ENCODE assay signal across 11 mouse cellular contexts in genomic region chr2:151967792-151968191, GRCm38 (mm10). TPM values are rescaled to one million over a fixed set of nuclear protein-coding genes. Genes with fewer than 3 reads are reported as not detected.
A peak's percentile ranks its signal among the peaks of the same experiment; 100 is the strongest.
DNase-seq lines count a peak whose midpoint lies in the region; ATAC-seq and TF ChIP-seq lines count a peak whose summit lies in the region.
"Had no signal": no experiment of that assay in that cellular context is flagged by ENCODE, and none has a peak within 500 bp of the region (broad histone marks: within the 10 kb centered on the region; RNA-seq: fewer than 3 reads in every experiment).

No protein-coding gene starts in this region.

- peak overlapping the region; percentile 65 for H3K4me2 ChIP-seq in neural tube, embryonic 11.5 days (ENCODE audit: low read depth)
- H3K4me2 ChIP-seq in liver, postnatal 0 days (ENCODE audit: low read depth, low read length) = no peak overlapping the region
- H3K4me2 ChIP-seq: liver, embryonic 15.5 days had no signal

- no peak overlapping the region for H3K4me3 ChIP-seq in neural tube, embryonic 11.5 days (ENCODE audit: low read depth, low read length)
- H3K4me3 ChIP-seq in hindbrain, embryonic 10.5 days = peak overlapping the region; percentile 56
- H3K4me3 ChIP-seq in midbrain, embryonic 10.5 days = peak overlapping the region; percentile 59; the same call in 1 of the 2 replicates
- no peak overlapping the region for H3K4me3 ChIP-seq in liver, postnatal 0 days (ENCODE audit: low read depth, low read length)
- H3K4me3 ChIP-seq: liver, embryonic 15.5 days had no signal

- no peaks in the 10 kb centered on the region; the same call in 1 of the 2 replicates for H3K36me3 ChIP-seq in neural tube, embryonic 11.5 days (ENCODE audit: control insufficient read depth, insufficient read depth, low read length)
- H3K36me3 ChIP-seq in hindbrain, embryonic 10.5 days = peaks cover 28% of the 10 kb centered on the region
- H3K36me3 ChIP-seq in midbrain, embryonic 10.5 days = peaks cover 35% of the 10 kb centered on the region
- H3K36me3 ChIP-seq in liver, postnatal 0 days (replicated peaks; ENCODE audit: insufficient read depth, low read length) = peaks cover 12% of the 10 kb centered on the region

- H3K9me3 ChIP-seq in neural tube, embryonic 11.5 days (ENCODE audit: control insufficient read depth, low read length) = no peaks in the 10 kb centered on the region
- no peaks in the 10 kb centered on the region for H3K9me3 ChIP-seq in hindbrain, embryonic 10.5 days
- no peaks in the 10 kb centered on the region for H3K9me3 ChIP-seq in midbrain, embryonic 10.5 days (replicated peaks)
- no peaks in the 10 kb centered on the region for H3K9me3 ChIP-seq in liver, postnatal 0 days (ENCODE audit: low read length)
- H3K9me3 ChIP-seq: liver, embryonic 15.5 days had no signal

- H3K4me1 ChIP-seq in neural tube, embryonic 11.5 days (ENCODE audit: control insufficient read depth, insufficient read depth, low read length) = peaks cover 34% of the 10 kb centered on the region
- H3K4me1 ChIP-seq in hindbrain, embryonic 10.5 days (replicated peaks) = peaks cover 93% of the 10 kb centered on the region
- H3K4me1 ChIP-seq in midbrain, embryonic 10.5 days = peaks cover 93% of the 10 kb centered on the region
- H3K4me1 ChIP-seq in liver, postnatal 0 days (ENCODE audit: insufficient read depth) = peaks cover 30% of the 10 kb centered on the region

- peak overlapping the region; percentile 90 for H3K27ac ChIP-seq in neural tube, embryonic 11.5 days (ENCODE audit: low read depth, low read length)
- H3K27ac ChIP-seq in hindbrain, embryonic 10.5 days = peak overlapping the region; percentile 93
- H3K27ac ChIP-seq in midbrain, embryonic 10.5 days (replicated peaks) = peak overlapping the region; percentile 95
- no peak overlapping the region for H3K27ac ChIP-seq in liver, postnatal 0 days (ENCODE audit: low read depth)
- H3K27ac ChIP-seq: liver, embryonic 15.5 days had no signal

- 84% methylated on average over 2 of the region's 2 CpGs for WGBS in neural tube, embryonic 11.5 days
- WGBS in hindbrain, embryonic 10.5 days = 74% methylated on average over 2 of the region's 2 CpGs
- 90% methylated on average over 2 of the region's 2 CpGs for WGBS in midbrain, embryonic 10.5 days
- 58% methylated on average over 2 of the region's 2 CpGs for WGBS in liver, postnatal 0 days (ENCODE audit: insufficient replicate concordance)

- DNase-seq in neural tube, embryonic 11.5 days (ENCODE audit: low spot score) = no peak
- DNase-seq in neural tube, embryonic 10.5 days (ENCODE audit: extremely low spot score, low spot score) = no peak
- DNase-seq in hindbrain, embryonic 10.5 days (ENCODE audit: low spot score) = no peak
- DNase-seq in midbrain, embryonic 10.5 days (ENCODE audit: low spot score) = no peak
- no peak for DNase-seq in liver, postnatal 0 days
- DNase-seq in left cerebral cortex, adult 11 months (ENCODE audit: low spot score) = no peak
- no peak for DNase-seq in lung, postnatal 4 days
- DNase-seq: adrenal gland, postnatal 25 days; cerebellum, adult 11-12 months had no signal

- TF ChIP-seq CTCF in liver, postnatal 0 days (IDR thresholded peaks at IDR 0.05; ENCODE audit: low read depth) = no peak

- H3K9ac ChIP-seq in neural tube, embryonic 11.5 days (ENCODE audit: low read length) = peak overlapping the region; percentile 11; the same call in 1 of the 2 replicates
- H3K9ac ChIP-seq in liver, postnatal 0 days (replicated peaks) = no peak overlapping the region
- H3K9ac ChIP-seq: liver, embryonic 15.5 days had no signal

- H3K27me3 ChIP-seq in neural tube, embryonic 11.5 days (ENCODE audit: control insufficient read depth, insufficient read depth, low read length) = 0 out of 2 replicates have a peak, but pooled peaks cover 1% of the 10 kb centered on the region
- H3K27me3 ChIP-seq in hindbrain, embryonic 10.5 days (ENCODE audit: insufficient read depth, poor library complexity, severe bottlenecking) = peaks cover 28% of the 10 kb centered on the region; the same call in 1 of the 2 replicates
- H3K27me3 ChIP-seq in midbrain, embryonic 10.5 days (ENCODE audit: low read depth, poor library complexity, severe bottlenecking) = peaks cover 55% of the 10 kb centered on the region
- no peaks in the 10 kb centered on the region for H3K27me3 ChIP-seq in liver, postnatal 0 days (ENCODE audit: insufficient read depth, low read length)

- no peak for TF ChIP-seq EP300 in liver, postnatal 0 days (IDR thresholded peaks at IDR 0.05; ENCODE audit: low read depth)

- ATAC-seq in neural tube, embryonic 11.5 days (ENCODE audit: insufficient read depth, low FRiP score, low TSS enrichment) = no peak
- ATAC-seq in liver, postnatal 0 days = no peak
- ATAC-seq in erythroid progenitor cell, adult 5-6 weeks (replicated peaks; ENCODE audit: low FRiP score, poor library complexity, severe bottlenecking) = no peak

RNA-seq across cellular contexts. Expression of gene Fam110a, which starts 12.2 kb away (rescaled TPM):
- polyA plus RNA-seq in neural tube, embryonic 11.5 days (2014; fragmentation: Nextera tagmentation; extraction: Ambion mirVana) = 82.2 and 92.9 TPM in 2 replicates
- 99.4 and 149 TPM in 2 replicates for polyA plus RNA-seq in hindbrain, embryonic 10.5 days (2016; fragmentation: Nextera tagmentation; extraction: Ambion mirVana)
- 79.8 and 108 TPM in 2 replicates for polyA plus RNA-seq in midbrain, embryonic 10.5 days (2016; fragmentation: Nextera tagmentation; extraction: Ambion mirVana)
- polyA plus RNA-seq in liver, postnatal 0 days (2015; fragmentation: Nextera tagmentation; extraction: Ambion mirVana) = 6.3 and 7.3 TPM in 2 replicates
- total RNA-seq in erythroid progenitor cell, adult 5-6 weeks (2015; ENCODE audit: low replicate concordance) = 1.3 and 4.7 TPM in 2 replicates
- 1.8 and 3.6 TPM in 2 replicates for total RNA-seq in erythroid progenitor cell, adult 5-6 weeks (2017; ENCODE audit: low replicate concordance)

RNA-seq across cellular contexts. Expression of gene Slc52a3, which starts 28.5 kb away (rescaled TPM):
- 1.0 and 1.1 TPM in 2 replicates for polyA plus RNA-seq in neural tube, embryonic 11.5 days (2014; fragmentation: Nextera tagmentation; extraction: Ambion mirVana)
- 0.90 and 1.3 TPM in 2 replicates for polyA plus RNA-seq in hindbrain, embryonic 10.5 days (2016; fragmentation: Nextera tagmentation; extraction: Ambion mirVana)
- 0.81 and 0.87 TPM in 2 replicates for polyA plus RNA-seq in midbrain, embryonic 10.5 days (2016; fragmentation: Nextera tagmentation; extraction: Ambion mirVana)
- 0.43 and 0.53 TPM in 2 replicates for polyA plus RNA-seq in liver, postnatal 0 days (2015; fragmentation: Nextera tagmentation; extraction: Ambion mirVana)
- not detected in 2 replicates for total RNA-seq in erythroid progenitor cell, adult 5-6 weeks (2015; ENCODE audit: low replicate concordance)
- total RNA-seq in erythroid progenitor cell, adult 5-6 weeks (2017; ENCODE audit: low replicate concordance) = 0.26 TPM in 1 of 2 replicates, not detected in the other

RNA-seq across cellular contexts. Expression of gene Angpt4, which starts 56.8 kb away (rescaled TPM):
- polyA plus RNA-seq in neural tube, embryonic 11.5 days (2014; fragmentation: Nextera tagmentation; extraction: Ambion mirVana) = 0.23 and 0.34 TPM in 2 replicates
- 0.22 and 0.31 TPM in 2 replicates for polyA plus RNA-seq in hindbrain, embryonic 10.5 days (2016; fragmentation: Nextera tagmentation; extraction: Ambion mirVana)
- 0.06 and 0.32 TPM in 2 replicates for polyA plus RNA-seq in midbrain, embryonic 10.5 days (2016; fragmentation: Nextera tagmentation; extraction: Ambion mirVana)
- 0.14 and 0.26 TPM in 2 replicates for polyA plus RNA-seq in liver, postnatal 0 days (2015; fragmentation: Nextera tagmentation; extraction: Ambion mirVana)
- not detected in 2 replicates for total RNA-seq in erythroid progenitor cell, adult 5-6 weeks (2015; ENCODE audit: low replicate concordance)
- total RNA-seq in erythroid progenitor cell, adult 5-6 weeks (2017; ENCODE audit: low replicate concordance) = not detected in 2 replicates
- total RNA-seq: adrenal gland, postnatal 25 days had no signal
- polyA plus RNA-seq: liver, embryonic 15.5 days had no signal

Comparison
In these comparisons a context has a peak if more than half of its experiments do, and no peak if none do; other contexts are left out.
1. H3K4me3 ChIP-seq: peak in hindbrain, embryonic 10.5 days (single experiment) and midbrain, embryonic 10.5 days (single experiment); none in neural tube, embryonic 11.5 days (single experiment) and liver, postnatal 0 days (single experiment).